Mouse (Mus musculus) stomach, embryonic 16.5 days (tissue): ENCODE results near the gene Iyd. TPM values are rescaled to one million over a fixed set of nuclear protein-coding genes. Genes with fewer than 3 reads are reported as not detected.

Experiments
- ATAC-seq: fragments of 200-750 bp; cut with Nextera tagmentation; 2 replicates; pipeline ENCODE4 v1.8.0; 2017; ENCODE audit warnings: moderate number of reproducible peaks, moderate TSS enrichment; ENCODE audit not compliant: insufficient read depth, low FRiP score
- H3K27ac ChIP-seq: fragments of 300-500 bp; sonication (generic); 2 replicates; pipeline ENCODE4 v1.5.1; 2014; ENCODE audit warnings: low read length
- H3K27me3 ChIP-seq: fragments of 300-500 bp; sonication (generic); 2 replicates; pipeline ENCODE4 v1.6.1; 2014; ENCODE audit warnings: low read length, control low read depth, mixed read lengths; ENCODE audit not compliant: control insufficient read depth, insufficient read depth
- H3K36me3 ChIP-seq: fragments of 300-500 bp; sonication (generic); 2 replicates; pipeline ENCODE4 v1.6.1; 2014; ENCODE audit warnings: low read length; ENCODE audit not compliant: control insufficient read depth, insufficient read depth
- H3K4me1 ChIP-seq: fragments of 300-500 bp; sonication (generic); 2 replicates; pipeline ENCODE4 v1.6.1; 2014; ENCODE audit warnings: low read length, control low read depth, mixed read lengths; ENCODE audit not compliant: control insufficient read depth, insufficient read depth
- H3K4me2 ChIP-seq: fragments of 300-500 bp; sonication (generic); 2 replicates; pipeline ENCODE4 v1.6.1; 2014; ENCODE audit warnings: low read depth, low read length, mixed read lengths
- H3K4me3 ChIP-seq: fragments of 300-500 bp; sonication (generic); replicated peaks from 2 replicates; pipeline ENCODE4 v1.5.1; 2014; ENCODE audit warnings: mild to moderate bottlenecking, low read length
- H3K9ac ChIP-seq: fragments of 300-500 bp; sonication (generic); 2 replicates; pipeline ENCODE4 v1.6.1; 2014; ENCODE audit warnings: low read length
- H3K9me3 ChIP-seq: fragments of 300-500 bp; sonication (generic); replicated peaks from 2 replicates; pipeline ENCODE4 v1.6.1; 2016; ENCODE audit warnings: low read length, control low read depth; ENCODE audit not compliant: control insufficient read depth
- WGBS: fragments of 180-500 bp; shearing (Covaris S2); extraction: QIAGEN DNeasy Blood & Tissue Kit; methylation state at CpG from one replicate; pipeline ENCODE4 v1.1.7; 2014; 5-methylcytosine and 5-hydroxymethylcytosine counted together
- polyA plus RNA-seq: library from polyadenylated mRNA; unstranded; fragments of >200 nt; fragmentation: Nextera tagmentation; extraction: Ambion mirVana; gene quantifications from 2 replicates; pipeline ENCODE4 v1.2.1, GENCODE M21; 2015

Iyd gene
- polyA plus RNA-seq, 1 experiment from 2014 or later: 14.3 TPM

- Histone ChIP-seq H3K9ac (no peak overlapping the region), H3K9me3 (no peaks in the 10 kb centered on the region), H3K27me3 (no peaks in the 10 kb centered on the region), H3K4me1 (peaks cover 9% of the 10 kb centered on the region; the same call in 1 of the 2 replicates), H3K36me3 (no peaks in the 10 kb centered on the region), H3K27ac (no peak overlapping the region), H3K4me3 (no peak overlapping the region), H3K4me2 (no peak overlapping the region)
- ATAC-seq: no peak
- 73% methylated on average over 3 of the region's 3 CpGs for WGBS
Measured at GRCm38 (mm10) chr10:3511401-3511800, 28.6 kb upstream of the Iyd start.

- 75% methylated on average over 8 of the region's 8 CpGs for WGBS
- Histone ChIP-seq H3K4me2 (no peak overlapping the region), H3K36me3 (no peaks in the 10 kb centered on the region), H3K4me3 (no peak overlapping the region), H3K27me3 (no peaks in the 10 kb centered on the region), H3K9me3 (no peaks in the 10 kb centered on the region), H3K9ac (no peak overlapping the region), H3K27ac (no peak overlapping the region), H3K4me1 (peaks cover 9% of the 10 kb centered on the region; the same call in 1 of the 2 replicates)
- ATAC-seq: no peak
Measured at GRCm38 (mm10) chr10:3512620-3513305, 27.3 kb upstream of the Iyd start.

- 0 out of 2 replicates have a peak, but pooled peaks cover 6% of the 10 kb centered on the region for H3K4me1 ChIP-seq
- H3K9me3 ChIP-seq: no peaks in the 10 kb centered on the region
- 76% methylated on average over 6 of the region's 6 CpGs for WGBS
- H3K27ac ChIP-seq: no peak overlapping the region
- H3K4me3 ChIP-seq: no peak overlapping the region
- H3K27me3 ChIP-seq: no peaks in the 10 kb centered on the region
- H3K4me2 ChIP-seq: no peak overlapping the region
- ATAC-seq: no peak
- no peak overlapping the region for H3K9ac ChIP-seq
- H3K36me3 ChIP-seq: no peaks in the 10 kb centered on the region
Measured at GRCm38 (mm10) chr10:3513947-3514346, 26.1 kb upstream of the Iyd start.

GRCm38 (mm10) chr10:3514634-3515033 lies 25.4 kb upstream of the Iyd start:
- Histone ChIP-seq H3K27me3 (no peaks in the 10 kb centered on the region), H3K36me3 (no peaks in the 10 kb centered on the region), H3K4me2 (no peak overlapping the region), H3K9ac (no peak overlapping the region), H3K4me3 (no peak overlapping the region), H3K27ac (no peak overlapping the region), H3K9me3 (no peaks in the 10 kb centered on the region), H3K4me1 (0 out of 2 replicates have a peak, but pooled peaks cover 6% of the 10 kb centered on the region)
- ATAC-seq: no peak
- WGBS: 88% methylated on average over 1 of the region's 1 CpGs

GRCm38 (mm10) chr10:3516442-3516841 lies 23.6 kb upstream of the Iyd start:
- 70% methylated on average over 6 of the region's 6 CpGs for WGBS

GRCm38 (mm10) chr10:3523044-3523793 lies 16.8 kb upstream of the Iyd start:
- Histone ChIP-seq H3K4me2 (no peak overlapping the region), H3K9ac (no peak overlapping the region), H3K4me1 (no peaks in the 10 kb centered on the region), H3K27ac (no peak overlapping the region), H3K9me3 (no peaks in the 10 kb centered on the region), H3K27me3 (no peaks in the 10 kb centered on the region), H3K36me3 (no peaks in the 10 kb centered on the region), H3K4me3 (no peak overlapping the region)
- no peak for ATAC-seq
- WGBS: 86% methylated on average over 6 of the region's 6 CpGs

More at GRCm38 (mm10) chr10:3516442-3516841, 23.6 kb upstream of the Iyd start:
- H3K4me2 ChIP-seq: no peak overlapping the region
- H3K27ac ChIP-seq: no peak overlapping the region
- H3K4me3 ChIP-seq: no peak overlapping the region
- no peak for ATAC-seq
- H3K36me3 ChIP-seq: no peaks in the 10 kb centered on the region
- no peaks in the 10 kb centered on the region for H3K4me1 ChIP-seq
- H3K9me3 ChIP-seq: no peaks in the 10 kb centered on the region
- no peaks in the 10 kb centered on the region for H3K27me3 ChIP-seq
- H3K9ac ChIP-seq: no peak overlapping the region

- H3K4me3 ChIP-seq: no peak overlapping the region
- H3K9me3 ChIP-seq: no peaks in the 10 kb centered on the region
- no peaks in the 10 kb centered on the region for H3K27me3 ChIP-seq
- no peak for ATAC-seq
- H3K4me1 ChIP-seq: no peaks in the 10 kb centered on the region
- no peak overlapping the region for H3K4me2 ChIP-seq
- 65% methylated on average over 3 of the region's 3 CpGs for WGBS
- H3K27ac ChIP-seq: no peak overlapping the region
- no peak overlapping the region for H3K9ac ChIP-seq
- H3K36me3 ChIP-seq: no peaks in the 10 kb centered on the region
Measured at GRCm38 (mm10) chr10:3524513-3524912, 15.5 kb upstream of the Iyd start.

- Histone ChIP-seq H3K36me3 (no peaks in the 10 kb centered on the region), H3K27me3 (no peaks in the 10 kb centered on the region), H3K4me2 (no peak overlapping the region), H3K27ac (no peak overlapping the region), H3K4me3 (no peak overlapping the region), H3K9ac (no peak overlapping the region), H3K9me3 (no peaks in the 10 kb centered on the region), H3K4me1 (no peaks in the 10 kb centered on the region)
- no peak for ATAC-seq
- WGBS: 26% methylated on average over 2 of the region's 2 CpGs
Measured at GRCm38 (mm10) chr10:3525420-3526019, 14.5 kb upstream of the Iyd start.

- no peak overlapping the region for H3K4me3 ChIP-seq
- ATAC-seq: no peak
Measured at GRCm38 (mm10) chr10:3529807-3530206, 10.2 kb upstream of the Iyd start.

More at GRCm38 (mm10) chr10:3529807-3530206, 10.2 kb upstream of the Iyd start:
- Histone ChIP-seq H3K4me2 (no peak overlapping the region), H3K27ac (no peak overlapping the region), H3K4me1 (no peaks in the 10 kb centered on the region), H3K9ac (no peak overlapping the region), H3K36me3 (no peaks in the 10 kb centered on the region), H3K27me3 (no peaks in the 10 kb centered on the region; the same call in 1 of the 2 replicates), H3K9me3 (no peaks in the 10 kb centered on the region)
- WGBS: 58% methylated on average over 4 of the region's 4 CpGs
